Mouse (Mus musculus) erythroblast, embryonic 14.5 days (primary cell): ENCODE data around the gene Dennd2a. TPM values are rescaled to one million over a fixed set of nuclear protein-coding genes. Genes with fewer than 3 reads are reported as not detected.
"Not testable (repeated sequence)": the region's sequence is repeated elsewhere in the genome, so short reads cannot be mapped to it uniquely, and the experiment has no call there.

Experiments
- H3K27me3 ChIP-seq: 2 replicates; pipeline ENCODE4 v1.6.1; 2012; ENCODE audit warnings: inconsistent platforms; ENCODE audit not compliant: control insufficient read depth
- H3K36me3 ChIP-seq: 2 replicates; pipeline ENCODE4 v1.6.1; 2012; ENCODE audit warnings: mild to moderate bottlenecking, inconsistent platforms; ENCODE audit not compliant: control insufficient read depth
- H3K4me1 ChIP-seq: 2 replicates; pipeline ENCODE4 v1.6.1; 2012; ENCODE audit warnings: inconsistent platforms; ENCODE audit not compliant: control insufficient read depth
- H3K4me3 ChIP-seq: replicated peaks from 2 replicates; pipeline ENCODE3; 2012; ENCODE audit warnings: moderate library complexity, mild to moderate bottlenecking, inconsistent platforms
- H3K9me3 ChIP-seq: 2 replicates; pipeline ENCODE4 v1.6.1; 2012; ENCODE audit warnings: low read length, inconsistent platforms, mixed read lengths; ENCODE audit not compliant: control insufficient read depth
- GATA1 ChIP-seq: IDR thresholded peaks from 2 replicates; pipeline ENCODE4 v1.6.1; 2012; ENCODE audit warnings: low read length, inconsistent platforms, mixed read lengths
- TAL1 ChIP-seq: IDR thresholded peaks from 3 replicates; pipeline ENCODE4 v1.6.1; 2012; ENCODE audit warnings: low read length, inconsistent platforms, mixed read lengths
- polyA plus RNA-seq: library from polyadenylated mRNA; stranded (reverse); fragments of >175 nt; gene quantifications from 2 replicates; pipeline ENCODE4 v1.2.3, GENCODE M21; 2012

Dennd2a gene
- polyA plus RNA-seq, 1 experiment: not detected

- peaks cover 3% of the 10 kb centered on the region for H3K9me3 ChIP-seq
- H3K4me1 ChIP-seq: peaks cover 77% of the 10 kb centered on the region
- H3K27me3 ChIP-seq: peaks cover 11% of the 10 kb centered on the region
- H3K4me3 ChIP-seq: peak within 1 kb of the TSS; percentile 82
- TF ChIP-seq GATA1 (no peak), TAL1 (no peak)
- peaks cover 39% of the 10 kb centered on the region for H3K36me3 ChIP-seq
Measured at GRCm38 (mm10) chr6:39419851-39420721, 137.6 kb downstream of the Dennd2a start, which contains the start of gene Mkrn1. Gene Mkrn1 (minus strand): TSS chr6:39420462.

GRCm38 (mm10) chr6:39419386-39419850 lies 138.2 kb downstream of the Dennd2a start:
- Histone ChIP-seq H3K36me3 (peaks cover 46% of the 10 kb centered on the region), H3K9me3 (peaks cover 3% of the 10 kb centered on the region), H3K4me3 (peak overlapping the region; percentile 82), H3K27me3 (peaks cover 11% of the 10 kb centered on the region), H3K4me1 (peaks cover 77% of the 10 kb centered on the region)
- no peak for TF ChIP-seq TAL1
- TF ChIP-seq GATA1: no peak

GRCm38 (mm10) chr6:39416654-39417053 lies 141.0 kb downstream of the Dennd2a start:
- H3K9me3 ChIP-seq: not testable (repeated sequence)
- peaks cover 11% of the 10 kb centered on the region for H3K27me3 ChIP-seq
- H3K4me3 ChIP-seq: peak overlapping the region; percentile 82
- peaks cover 56% of the 10 kb centered on the region for H3K4me1 ChIP-seq
- peaks cover 62% of the 10 kb centered on the region for H3K36me3 ChIP-seq

GRCm38 (mm10) chr6:39415762-39416161 lies 141.9 kb downstream of the Dennd2a start:
- H3K4me1 ChIP-seq: peaks cover 50% of the 10 kb centered on the region
- H3K27me3 ChIP-seq: peaks cover 11% of the 10 kb centered on the region
- peak overlapping the region; percentile 82 for H3K4me3 ChIP-seq
- peaks cover 69% of the 10 kb centered on the region for H3K36me3 ChIP-seq
- TF ChIP-seq GATA1 (no peak), TAL1 (no peak)
- no peaks in the 10 kb centered on the region for H3K9me3 ChIP-seq

- TF ChIP-seq TAL1 (no peak), GATA1 (no peak)
- peaks cover 85% of the 10 kb centered on the region for H3K36me3 ChIP-seq
- H3K9me3 ChIP-seq: no peaks in the 10 kb centered on the region
- H3K27me3 ChIP-seq: peaks cover 8% of the 10 kb centered on the region
- H3K4me3 ChIP-seq: no peak overlapping the region
- H3K4me1 ChIP-seq: peaks cover 50% of the 10 kb centered on the region
Measured at GRCm38 (mm10) chr6:39414106-39414505, 143.6 kb downstream of the Dennd2a start.

Other genes with a start within 250 kb of the Dennd2a start
- 0.05 TPM in 1 of 2 replicates, not detected in the other for gene Slc37a3, start 180.2 kb downstream of the Dennd2a start, polyA plus RNA-seq
- not detected in 2 replicates for gene Rab19, start 176.7 kb downstream of the Dennd2a start, polyA plus RNA-seq
- 86.9 and 108 TPM in 2 replicates for gene Mkrn1, start 137.4 kb downstream of the Dennd2a start, polyA plus RNA-seq
- 0.23 and 0.31 TPM in 2 replicates for gene Adck2, start 16.0 kb upstream of the Dennd2a start, polyA plus RNA-seq
- gene Gm42420, start 27.9 kb upstream of the Dennd2a start, polyA plus RNA-seq: not detected in 2 replicates
- gene Ndufb2, start 34.7 kb upstream of the Dennd2a start, polyA plus RNA-seq: 43.0 and 48.6 TPM in 2 replicates
- gene Braf, start 167.6 kb upstream of the Dennd2a start, polyA plus RNA-seq: 0.10 and 0.13 TPM in 2 replicates